Mouse (Mus musculus): Measurements from ENCODE around the gene Epha2. TPM values are rescaled to one million over a fixed set of nuclear protein-coding genes. Genes with fewer than 3 reads are reported as not detected.

Gene Epha2
- polyA plus RNA-seq, 1 experiment from 2014 or later, result 1.9 TPM

GRCm38 (mm10) chr4:141367997-141368791 is 67.2 kb downstream of the Epha2 start, which contains the start of gene Fam131c:
TSS of gene Fam131c (plus strand) at chr4:141368220.
- no peak; the same call in 1 of the 2 replicates for ATAC-seq (ENCODE audit: insufficient number of reproducible peaks, insufficient read depth, low FRiP score, low read depth)
- H3K4me2 ChIP-seq (ENCODE audit: low read length), result peak within 1 kb of the TSS; percentile 87
- peaks cover 0 to 2% of the 10 kb centered on the region in 2 experiments; a peak in 1 of 4 replicates for H3K4me1 ChIP-seq (ENCODE audit: control insufficient read depth in 2 of 2, insufficient read depth in 2 of 2, low read length in 2 of 2)
- WGBS, result 1% methylated on average over 60 of the region's 71 CpGs
- no peak within 1 kb of the TSS for H3K27ac ChIP-seq (replicated peaks in 1 of 2; ENCODE audit: control insufficient read depth in 1 of 2, insufficient read depth in 1 of 2, low read depth in 2 of 2, low read length in 2 of 2)
- H3K36me3 ChIP-seq (ENCODE audit: control insufficient read depth, insufficient read depth, low read length), result no peaks in the 10 kb centered on the region
- no peaks in the 10 kb centered on the region for H3K9me3 ChIP-seq (ENCODE audit: control insufficient read depth, low read length)
- peak within 1 kb of the TSS; percentile 67 for H3K9ac ChIP-seq (ENCODE audit: low read length)
- peak within 1 kb of the TSS; percentile 52 to 53 for H3K4me3 ChIP-seq (ENCODE audit: control insufficient read depth in 1 of 2, insufficient read depth in 1 of 2, low read depth in 1 of 2, low read length in 2 of 2)
- H3K27me3 ChIP-seq (ENCODE audit: control insufficient read depth, insufficient read depth, low read length), result peaks cover 38% of the 10 kb centered on the region

GRCm38 (mm10) chr4:141372426-141372825 is 71.4 kb downstream of the Epha2 start:
- no peak overlapping the region for H3K4me3 ChIP-seq (ENCODE audit: control insufficient read depth in 1 of 2, insufficient read depth in 1 of 2, low read depth in 1 of 2, low read length in 2 of 2)
- ATAC-seq (ENCODE audit: insufficient number of reproducible peaks, insufficient read depth, low FRiP score, low read depth), result no peak

More at GRCm38 (mm10) chr4:141372426-141372825, 71.4 kb downstream of the Epha2 start:
- Histone ChIP-seq H3K27me3 (ENCODE audit: control insufficient read depth, insufficient read depth, low read length) (peaks cover 8% of the 10 kb centered on the region; the same call in 1 of the 2 replicates), H3K9me3 (ENCODE audit: control insufficient read depth, low read length) (no peaks in the 10 kb centered on the region), H3K4me2 (ENCODE audit: low read length) (no peak overlapping the region), H3K36me3 (ENCODE audit: control insufficient read depth, insufficient read depth, low read length) (no peaks in the 10 kb centered on the region), H3K4me1 (ENCODE audit: control insufficient read depth in 2 of 2, insufficient read depth in 2 of 2, low read length in 2 of 2) (peaks cover 0 to 2% of the 10 kb centered on the region in 2 experiments; a peak in 1 of 4 replicates), H3K27ac (replicated peaks in 1 of 2; ENCODE audit: control insufficient read depth in 1 of 2, insufficient read depth in 1 of 2, low read depth in 2 of 2, low read length in 2 of 2) (no peak overlapping the region), H3K9ac (ENCODE audit: low read length) (no peak overlapping the region)
- 86% methylated on average over 5 of the region's 5 CpGs for WGBS

Small RNAs within 50 kb of the gene (microRNA-seq; reads per million reads assigned to microRNA genes)
- gene Gm25690, result not detected

Other genes starting within 250 kb of the Epha2 start
- 3.3 and 4.4 TPM in 2 replicates for gene Crocc, start 240.7 kb upstream of the Epha2 start, polyA plus RNA-seq (2014; fragmentation: Nextera tagmentation; extraction: Ambion mirVana)
- 33.1 and 34.2 TPM in 2 replicates for gene Necap2, start 222.9 kb upstream of the Epha2 start, polyA plus RNA-seq (2014; fragmentation: Nextera tagmentation; extraction: Ambion mirVana)
- gene Spata21, start 212.9 kb upstream of the Epha2 start, polyA plus RNA-seq (2014; fragmentation: Nextera tagmentation; extraction: Ambion mirVana), result not detected in 2 replicates
- 20.8 and 24.0 TPM in 2 replicates for gene Szrd1, start 161.5 kb upstream of the Epha2 start, polyA plus RNA-seq (2014; fragmentation: Nextera tagmentation; extraction: Ambion mirVana)
- 12.7 and 15.7 TPM in 2 replicates for gene Fbxo42, start 153.3 kb upstream of the Epha2 start, polyA plus RNA-seq (2014; fragmentation: Nextera tagmentation; extraction: Ambion mirVana)
- gene Rsg1, start 87.3 kb upstream of the Epha2 start, polyA plus RNA-seq (2014; fragmentation: Nextera tagmentation; extraction: Ambion mirVana), result 1.5 and 1.7 TPM in 2 replicates
- 1.1 and 2.6 TPM in 2 replicates for gene Arhgef19, start 61.7 kb upstream of the Epha2 start, polyA plus RNA-seq (2014; fragmentation: Nextera tagmentation; extraction: Ambion mirVana)
- 0.88 and 0.92 TPM in 2 replicates for gene Fam131c, start 67.0 kb downstream of the Epha2 start, polyA plus RNA-seq (2014; fragmentation: Nextera tagmentation; extraction: Ambion mirVana)
- not detected in 2 replicates for gene Clcnka, start 97.5 kb downstream of the Epha2 start, polyA plus RNA-seq (2014; fragmentation: Nextera tagmentation; extraction: Ambion mirVana)
- gene Clcnkb, start 114.8 kb downstream of the Epha2 start, polyA plus RNA-seq (2014; fragmentation: Nextera tagmentation; extraction: Ambion mirVana), result 0.26 and 1.1 TPM in 2 replicates
- 172 and 266 TPM in 2 replicates for gene Hspb7, start 119.5 kb downstream of the Epha2 start, polyA plus RNA-seq (2014; fragmentation: Nextera tagmentation; extraction: Ambion mirVana)
- not detected in 2 replicates for gene Srarp, start 134.9 kb downstream of the Epha2 start, polyA plus RNA-seq (2014; fragmentation: Nextera tagmentation; extraction: Ambion mirVana)
- gene Zbtb17, start 143.4 kb downstream of the Epha2 start, polyA plus RNA-seq (2014; fragmentation: Nextera tagmentation; extraction: Ambion mirVana), result 16.2 and 18.8 TPM in 2 replicates
- gene Spen, start 237.4 kb downstream of the Epha2 start, polyA plus RNA-seq (2014; fragmentation: Nextera tagmentation; extraction: Ambion mirVana), result 9.6 and 10.7 TPM in 2 replicates